Mouse (Mus musculus) thymus, postnatal 36 days (tissue): ENCODE measurements around the gene Grik2.

Experiments
- DNase-seq, 2 experiments: peaks; one replicate each; pipeline ENCODE4 v3.0.0; 2022; ENCODE audit warnings: mixed read lengths in 2 of 2

Grik2 gene

GRCm38 (mm10) chr10:49788381-49788906, at the start of gene Grik2:
Grik2 (minus strand) TSS chr10:49788766.
- DNase-seq: no peak

DNA sequence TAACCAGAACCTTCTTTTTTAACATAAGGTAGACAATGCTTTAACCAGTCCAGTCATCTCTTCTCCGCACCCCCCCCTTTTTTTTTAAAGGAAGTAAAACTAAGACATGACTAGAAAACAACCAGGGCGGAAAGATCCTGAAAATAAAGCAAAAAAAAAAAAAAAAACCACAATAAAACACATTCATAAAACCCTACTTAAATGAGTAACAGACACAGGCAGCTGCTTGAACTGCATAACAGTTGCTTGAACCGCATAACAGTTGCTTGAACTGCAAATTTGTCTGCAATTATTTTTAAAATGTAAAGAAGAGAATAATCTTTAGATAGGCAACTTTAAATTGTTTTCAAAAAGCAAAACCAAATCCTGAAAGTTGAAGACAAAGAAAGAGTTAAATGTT, 45.8 kb upstream of the Grik2 start:
- DNase-seq: no peak

GRCm38 (mm10) chr10:49807276-49807675, 18.7 kb upstream of the Grik2 start:
- DNase-seq: no peak

GRCm38 (mm10) chr10:49801001-49801400, 12.4 kb upstream of the Grik2 start:
- DNase-seq: no peak

DNA sequence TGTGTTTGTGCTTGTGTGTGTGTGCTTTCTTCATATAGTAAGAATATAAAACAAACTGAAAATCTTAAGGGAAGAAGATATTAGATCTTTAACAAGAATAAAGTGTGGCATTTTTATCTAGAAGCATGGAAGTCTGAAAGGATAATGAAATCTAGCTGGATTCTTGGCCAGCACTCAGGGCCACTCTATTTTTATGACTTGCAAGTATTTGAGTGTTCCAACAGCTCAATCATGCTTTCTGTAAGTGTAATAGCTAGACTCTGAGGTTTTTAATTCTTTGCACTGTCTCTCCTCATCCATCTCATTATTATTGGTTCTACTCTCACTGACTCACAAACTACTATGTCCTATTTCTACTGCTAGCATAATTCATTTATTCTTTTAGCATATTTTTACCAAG, 5.6 kb upstream of the Grik2 start:
- DNase-seq: no peak

DNA sequence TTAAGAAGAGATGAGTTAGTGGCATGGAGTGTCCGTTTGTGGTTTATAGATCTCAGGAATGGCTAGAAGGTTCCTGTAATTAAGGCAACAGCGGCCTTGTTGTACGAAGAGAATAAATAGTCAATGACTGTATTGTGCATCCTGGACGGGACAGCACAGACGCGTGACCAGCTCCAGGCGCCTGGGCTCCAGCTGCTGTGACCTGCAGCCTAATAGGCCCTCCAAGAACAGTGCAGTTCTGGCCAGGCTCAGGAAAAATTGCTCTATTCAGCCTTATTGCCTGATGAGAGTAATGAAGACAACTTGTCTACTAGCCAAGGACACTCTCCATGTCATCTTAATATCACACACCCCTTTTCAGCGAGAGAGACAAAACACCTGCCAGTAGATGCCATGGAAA, 1.8 kb upstream of the Grik2 start:
- DNase-seq: no peak

DNA sequence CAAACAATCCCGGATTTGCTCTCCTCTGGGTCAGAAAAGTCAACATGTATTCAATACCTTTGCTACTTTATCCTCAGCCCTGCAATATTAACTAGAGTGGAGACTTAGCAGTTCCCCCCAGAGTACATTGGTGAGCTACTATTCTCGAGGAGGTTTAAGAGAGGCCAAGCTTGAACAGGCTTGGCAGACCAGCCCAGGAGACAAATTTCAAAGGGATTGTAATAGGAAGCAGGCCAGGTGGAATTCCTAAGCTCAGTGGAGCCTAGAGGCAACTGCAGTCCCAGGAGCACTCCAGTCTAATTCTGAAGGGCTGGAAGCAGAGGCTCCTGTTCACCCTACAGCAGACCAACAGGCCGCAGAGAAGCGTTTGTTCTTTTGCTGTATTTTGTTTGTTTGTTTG, 1.1 kb upstream of the Grik2 start:
- DNase-seq: no peak

DNA sequence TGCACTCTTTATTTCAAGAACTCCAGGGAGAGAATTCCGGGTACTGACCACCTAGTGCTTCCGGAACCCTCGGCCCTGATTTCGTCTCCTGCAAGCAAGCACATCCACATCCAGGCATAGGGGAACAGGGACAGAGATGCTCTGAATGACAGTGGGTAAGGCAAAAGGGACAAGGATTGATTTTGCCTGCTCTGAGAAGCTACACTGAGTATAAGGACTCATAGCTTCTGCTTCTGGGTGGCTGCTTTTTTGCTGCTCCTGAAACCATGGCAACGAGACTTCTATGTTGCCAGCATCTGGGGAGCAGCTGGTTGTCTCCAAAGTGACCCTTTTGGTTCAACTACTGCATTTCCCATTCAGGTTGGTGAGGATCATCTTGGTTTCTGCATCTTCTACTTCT, 348 bp upstream of the Grik2 start:
- DNase-seq: no peak

GRCm38 (mm10) chr10:49786630-49787029, 1.9 kb downstream of the Grik2 start:
- DNase-seq: no peak

DNA sequence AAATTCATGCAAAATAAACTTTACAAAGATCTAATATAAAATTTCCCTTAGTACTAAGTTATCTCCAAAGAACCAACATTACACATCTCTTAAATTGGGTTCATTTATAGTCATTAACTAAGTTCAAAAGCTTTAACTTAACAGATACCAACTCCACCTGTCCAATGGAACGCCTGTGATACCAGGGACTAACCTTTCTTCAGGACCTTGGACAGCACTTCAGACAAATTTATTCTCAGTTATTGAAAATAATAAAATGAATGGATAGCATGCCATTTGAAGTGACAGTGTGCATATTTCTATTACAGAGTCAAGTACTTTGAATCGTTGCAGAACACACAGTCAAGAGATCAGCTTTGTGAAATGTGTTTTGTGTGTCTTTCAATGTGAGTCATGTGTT, 3.1 kb downstream of the Grik2 start:
- DNase-seq: no peak

GRCm38 (mm10) chr10:49784831-49785230, 3.7 kb downstream of the Grik2 start:
- DNase-seq: no peak

DNA sequence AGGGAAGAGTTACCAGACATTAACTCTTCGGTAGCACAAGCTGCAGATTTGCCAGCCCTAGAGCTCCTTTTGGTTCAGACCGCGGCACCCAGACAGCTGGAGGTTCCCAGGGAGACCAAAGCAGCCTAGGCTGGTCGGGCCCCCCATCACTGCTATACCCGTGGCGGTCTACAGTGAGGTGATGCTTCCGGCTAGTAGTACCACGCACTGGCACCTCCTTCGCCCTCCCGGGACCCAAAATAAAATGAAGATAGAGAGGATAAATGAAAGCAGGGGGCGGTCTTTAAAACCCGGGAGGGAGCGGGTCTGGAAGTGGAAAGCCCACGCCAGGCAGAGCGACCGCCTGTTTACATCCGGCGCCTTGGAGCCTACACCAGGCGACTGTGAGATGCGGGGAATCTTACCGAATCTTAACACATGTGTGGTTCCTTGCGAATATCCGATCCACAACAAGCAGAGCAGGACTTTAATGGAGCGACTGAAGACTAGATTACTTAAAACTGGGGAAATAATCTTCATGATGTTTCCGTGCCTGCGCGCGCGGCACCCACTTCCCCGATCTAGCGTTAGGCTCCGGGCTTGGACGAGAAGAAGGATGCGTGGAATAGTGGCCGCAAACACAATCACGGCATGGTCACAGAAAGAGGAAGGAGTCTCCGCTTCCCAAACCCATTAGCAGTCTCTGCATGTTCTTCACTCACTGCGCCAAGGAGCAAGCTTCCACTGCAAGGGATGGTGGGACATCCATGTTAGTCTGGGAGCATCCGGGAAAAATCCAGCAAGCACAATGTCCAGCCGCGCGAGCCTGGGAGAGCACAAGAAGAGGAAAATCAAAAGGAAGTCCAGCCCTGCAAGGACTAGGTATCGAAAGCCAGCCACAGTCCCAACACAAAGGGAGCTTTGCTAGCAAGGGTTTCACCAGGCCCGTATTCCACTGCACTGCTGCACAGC, 5.5 kb downstream of the Grik2 start:
- DNase-seq: no peak

DNA sequence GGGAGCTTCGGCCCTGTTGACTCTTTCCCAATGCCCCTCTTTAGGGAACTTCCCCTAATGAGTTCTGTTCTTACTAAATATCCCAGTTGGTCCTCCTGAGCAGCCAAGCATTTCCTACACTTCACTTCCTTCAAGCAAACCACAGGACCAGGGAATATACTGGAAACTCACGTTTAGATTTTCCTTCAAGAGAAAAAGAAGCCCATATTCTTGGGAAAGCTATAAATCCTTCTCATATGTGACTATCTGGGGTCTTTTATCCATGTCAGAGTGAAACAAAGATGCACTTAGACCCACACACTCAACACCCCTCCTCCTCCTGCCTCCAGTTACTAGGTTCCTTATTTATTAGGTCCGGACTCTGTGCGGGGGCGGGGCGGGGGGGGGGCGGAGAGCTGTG, 6.5 kb downstream of the Grik2 start:
- DNase-seq: no peak

GRCm38 (mm10) chr10:49780430-49780829, 8.1 kb downstream of the Grik2 start:
- DNase-seq: no peak

- no peak for DNase-seq
Measured at GRCm38 (mm10) chr10:49768897-49769296, 19.7 kb downstream of the Grik2 start.

GRCm38 (mm10) chr10:49767556-49767955, 21.0 kb downstream of the Grik2 start:
- no peak for DNase-seq

- no peak for DNase-seq
Measured at GRCm38 (mm10) chr10:49762607-49763006, 26.0 kb downstream of the Grik2 start.

GRCm38 (mm10) chr10:49751769-49752168, 36.8 kb downstream of the Grik2 start:
- no peak for DNase-seq

DNA sequence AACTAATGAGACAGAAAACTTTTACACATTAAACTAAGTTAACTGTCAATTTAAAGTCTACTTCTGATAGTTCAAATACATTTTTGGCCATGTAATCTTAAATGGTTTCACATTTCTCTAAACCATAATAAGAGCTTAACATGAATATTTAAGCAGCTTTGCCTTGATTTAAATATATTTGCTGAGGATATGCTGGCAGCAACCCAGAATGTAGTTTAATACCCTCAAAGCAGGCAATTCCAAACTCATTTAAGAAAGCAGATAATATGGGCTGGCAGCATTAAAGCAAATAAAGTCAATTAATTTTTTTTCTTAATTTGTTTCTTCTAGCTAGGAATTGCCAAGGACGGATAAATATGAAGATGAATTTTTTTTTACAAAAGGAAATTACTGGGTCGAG, 56.7 kb downstream of the Grik2 start:
- no peak for DNase-seq

DNA sequence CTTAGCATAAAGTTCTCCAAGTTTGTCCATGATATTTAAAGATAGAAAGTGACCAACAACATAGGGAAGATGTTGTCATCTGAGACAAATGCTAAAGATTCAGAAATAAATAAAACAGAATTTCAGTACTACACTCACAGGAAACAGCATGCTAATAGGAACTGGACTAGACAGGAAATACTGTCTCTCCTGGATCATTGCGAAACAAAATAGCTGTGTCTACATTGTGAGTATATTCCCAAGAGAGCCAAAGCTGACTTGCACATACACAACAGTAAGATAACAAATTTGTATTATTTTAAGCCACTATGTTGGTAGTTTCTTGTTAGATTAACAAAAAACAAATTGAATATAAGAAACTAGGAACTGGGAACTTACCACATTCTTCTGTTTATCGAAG, 64.9 kb downstream of the Grik2 start:
- no peak for DNase-seq

GRCm38 (mm10) chr10:49716856-49717255, 71.7 kb downstream of the Grik2 start:
- no peak for DNase-seq

GRCm38 (mm10) chr10:49709748-49710147, 78.8 kb downstream of the Grik2 start:
- DNase-seq: no peak

GRCm38 (mm10) chr10:49704446-49704845, 84.1 kb downstream of the Grik2 start:
- DNase-seq: no peak

- no peak for DNase-seq
Measured at GRCm38 (mm10) chr10:49652320-49652719, 136.2 kb downstream of the Grik2 start.

DNA sequence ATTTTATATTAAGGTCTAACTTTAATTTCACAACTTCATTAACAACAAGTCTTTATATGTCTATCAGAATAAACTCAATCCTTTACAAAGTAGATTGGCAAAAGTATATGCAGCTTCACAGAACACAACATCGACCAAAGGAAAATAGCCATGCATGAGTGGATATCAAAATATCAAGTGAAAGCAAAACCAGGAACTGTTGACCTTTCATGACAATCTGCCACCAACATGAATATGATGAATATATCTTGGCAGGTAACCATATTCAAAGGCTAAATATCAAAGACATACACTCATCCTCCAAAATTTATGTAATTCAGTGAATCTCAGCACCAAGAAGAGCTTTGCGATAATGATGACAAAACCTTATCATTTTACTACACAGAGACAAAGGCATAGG, 141.4 kb downstream of the Grik2 start:
- DNase-seq: no peak
